Mouse (Mus musculus) cortical plate, adult 2 months (tissue): ENCODE data around the gene Rad51b. TPM values are rescaled to one million over a fixed set of nuclear protein-coding genes. Genes with fewer than 3 reads are reported as not detected.

ENCODE experiments used
- H3K27ac ChIP-seq: fragments of 200-500 bp; 2 replicates; pipeline ENCODE4 v1.5.1; 2012; ENCODE audit warnings: low read length, control low read depth, inconsistent platforms; ENCODE audit not compliant: insufficient read depth
- H3K4me1 ChIP-seq: fragments of 200-500 bp; 2 replicates; pipeline ENCODE4 v1.6.1; 2011; ENCODE audit warnings: low read length; ENCODE audit not compliant: control insufficient read depth, insufficient read depth
- H3K4me3 ChIP-seq: fragments of 200-500 bp; 2 replicates; pipeline ENCODE4 v1.5.1; 2011; ENCODE audit warnings: mild to moderate bottlenecking, low read length, control low read depth; ENCODE audit not compliant: insufficient read depth
- CTCF ChIP-seq: fragments of 200-500 bp; IDR thresholded peaks from 2 replicates; pipeline ENCODE4 v1.5.1; 2011; ENCODE audit warnings: mild to moderate bottlenecking, control low read depth, low read length; ENCODE audit not compliant: insufficient read depth; ENCODE audit errors: extremely low read depth
- POLR2A ChIP-seq: fragments of 200-500 bp; IDR thresholded peaks from 2 replicates; pipeline ENCODE4 v1.6.1; 2011; ENCODE audit warnings: mild to moderate bottlenecking, low read length, control low read depth; ENCODE audit not compliant: insufficient read depth; ENCODE audit errors: extremely low read depth
- polyA plus RNA-seq: library from polyadenylated mRNA; depleted of rRNA; stranded (reverse); fragments of >200 nt; gene quantifications from 2 replicates; pipeline ENCODE4 v1.2.3, GENCODE M21; 2012

Rad51b gene
- polyA plus RNA-seq, 1 experiment: 0.17 TPM

DNA sequence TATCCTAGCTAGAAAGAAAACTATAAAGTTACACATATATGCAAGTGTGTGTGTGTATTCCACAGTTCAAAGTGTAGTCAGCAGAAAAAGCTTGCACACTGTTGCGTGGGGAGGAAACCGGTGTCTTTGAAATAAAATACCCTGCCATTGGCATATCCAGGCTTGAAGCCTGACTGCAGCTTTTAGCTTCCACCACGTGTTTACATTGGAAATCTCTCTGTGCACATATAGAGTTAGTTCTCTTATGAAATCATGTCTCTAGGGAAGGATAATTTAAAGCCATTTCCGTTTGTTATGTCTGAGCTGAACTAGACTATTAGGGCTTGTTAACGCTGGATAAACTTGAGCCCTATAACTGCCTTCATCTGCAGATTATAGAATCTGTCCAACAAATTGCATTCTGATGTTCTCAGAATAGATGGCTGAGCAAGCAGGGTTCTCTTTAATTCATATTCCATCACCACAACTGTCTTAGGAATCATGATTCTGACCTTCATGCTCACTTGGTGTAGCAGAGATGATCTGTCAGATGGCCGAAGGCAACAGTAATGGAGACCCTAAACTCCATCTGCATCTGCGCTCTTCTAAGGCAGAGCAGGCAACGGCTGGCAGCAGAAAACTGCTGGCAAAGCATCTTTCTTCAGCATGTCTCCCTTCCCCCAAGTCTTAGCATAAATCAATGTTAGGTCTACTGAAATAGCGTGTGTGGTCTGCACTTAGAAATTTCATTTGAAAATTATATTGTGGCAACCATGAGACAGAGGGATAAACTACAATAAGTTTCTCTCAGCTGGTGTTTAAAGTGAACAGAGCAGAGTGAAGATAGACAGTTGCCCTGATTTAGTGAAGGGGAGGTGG, 410.7 kb downstream of the Rad51b start:
- peaks cover 5% of the 10 kb centered on the region for H3K4me1 ChIP-seq
- H3K27ac ChIP-seq: no peak overlapping the region
- H3K4me3 ChIP-seq: no peak overlapping the region
- TF ChIP-seq CTCF (no peak), POLR2A (no peak)

- H3K27ac ChIP-seq: no peak overlapping the region; the same call in 1 of the 2 replicates
- H3K4me1 ChIP-seq: peaks cover 5% of the 10 kb centered on the region
- H3K4me3 ChIP-seq: no peak overlapping the region
- no peak for TF ChIP-seq POLR2A
- TF ChIP-seq CTCF: no peak
These were observed 411.3 kb downstream of the Rad51b start for GRCm38 (mm10) chr12:79708423-79708733.

GRCm38 (mm10) chr12:79713286-79713685, 416.2 kb downstream of the Rad51b start:
- peaks cover 3% of the 10 kb centered on the region for H3K4me1 ChIP-seq
- TF ChIP-seq POLR2A (no peak), CTCF (no peak)
- H3K27ac ChIP-seq: no peak overlapping the region
- H3K4me3 ChIP-seq: no peak overlapping the region

- H3K4me1 ChIP-seq: peaks cover 3% of the 10 kb centered on the region; the same call in 1 of the 2 replicates
- TF ChIP-seq CTCF (no peak), POLR2A (no peak)
- H3K27ac ChIP-seq: no peak overlapping the region
These were observed 417.4 kb downstream of the Rad51b start for GRCm38 (mm10) chr12:79714484-79714883.

GRCm38 (mm10) chr12:79715506-79716345, 418.6 kb downstream of the Rad51b start:
- TF ChIP-seq CTCF (no peak), POLR2A (no peak)
- Histone ChIP-seq H3K4me1 (peaks cover 3% of the 10 kb centered on the region; the same call in 1 of the 2 replicates), H3K4me3 (no peak overlapping the region), H3K27ac (no peak overlapping the region)

More at GRCm38 (mm10) chr12:79714484-79714883, 417.4 kb downstream of the Rad51b start:
- no peak overlapping the region for H3K4me3 ChIP-seq

DNA sequence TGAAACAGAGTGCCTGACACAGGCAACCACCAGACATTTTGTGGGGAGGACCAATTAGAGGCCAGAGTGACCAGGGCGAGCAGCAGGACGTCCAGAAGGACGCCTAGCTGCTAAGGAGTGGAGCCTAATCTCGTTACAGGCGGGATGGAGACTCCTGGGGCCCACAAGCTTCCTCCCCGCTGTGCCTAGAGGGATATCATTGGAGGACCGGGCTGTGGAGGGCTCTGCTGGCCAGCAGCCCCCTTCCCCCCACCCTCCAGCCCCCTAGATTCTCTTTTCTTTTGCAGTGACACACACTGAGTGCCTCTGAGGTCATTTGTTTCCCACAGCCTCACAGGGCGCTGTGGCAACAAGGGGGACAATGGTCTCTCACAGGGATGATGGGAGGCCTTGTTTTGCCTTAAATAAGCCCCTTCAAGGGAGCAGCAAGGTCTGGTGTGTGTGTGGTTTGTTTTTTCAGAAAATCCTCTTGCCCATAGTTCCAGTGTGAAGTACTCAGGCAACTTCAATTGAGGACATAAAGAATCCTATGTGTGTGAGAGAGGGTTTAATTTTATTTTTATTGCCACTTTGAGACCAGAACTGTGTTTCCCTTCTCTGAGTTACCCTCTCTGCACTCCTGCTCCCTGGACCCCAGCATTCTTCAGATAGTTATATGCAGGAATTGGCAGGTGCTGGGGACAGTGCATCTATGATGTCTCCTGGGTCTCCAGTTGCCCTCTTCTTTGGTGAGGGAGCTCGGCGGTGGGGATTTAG, 422.2 kb downstream of the Rad51b start:
- no peak overlapping the region for H3K4me3 ChIP-seq
- TF ChIP-seq CTCF (no peak), POLR2A (no peak)
- no peak overlapping the region for H3K27ac ChIP-seq
- H3K4me1 ChIP-seq: peaks cover 3% of the 10 kb centered on the region; the same call in 1 of the 2 replicates

DNA sequence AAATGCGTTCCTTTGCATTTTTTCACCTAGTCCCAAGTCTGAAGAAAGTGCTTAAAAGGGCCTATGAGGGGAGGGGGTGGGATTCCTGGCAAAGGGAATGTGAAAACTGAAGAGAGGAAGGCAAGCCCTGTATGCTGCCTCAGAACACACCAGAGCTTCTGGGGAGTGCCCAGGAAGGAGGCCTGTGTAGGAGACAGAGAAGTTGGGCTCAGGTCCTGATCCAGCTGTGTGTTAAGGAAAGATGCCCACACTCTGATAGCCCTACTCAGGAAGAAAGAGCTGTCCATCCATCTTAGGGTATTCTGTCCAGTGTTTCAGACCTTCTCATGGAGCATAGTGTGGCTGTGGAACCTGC, 422.7 kb downstream of the Rad51b start:
- TF ChIP-seq POLR2A (no peak), CTCF (no peak)
- no peak overlapping the region for H3K27ac ChIP-seq

DNA sequence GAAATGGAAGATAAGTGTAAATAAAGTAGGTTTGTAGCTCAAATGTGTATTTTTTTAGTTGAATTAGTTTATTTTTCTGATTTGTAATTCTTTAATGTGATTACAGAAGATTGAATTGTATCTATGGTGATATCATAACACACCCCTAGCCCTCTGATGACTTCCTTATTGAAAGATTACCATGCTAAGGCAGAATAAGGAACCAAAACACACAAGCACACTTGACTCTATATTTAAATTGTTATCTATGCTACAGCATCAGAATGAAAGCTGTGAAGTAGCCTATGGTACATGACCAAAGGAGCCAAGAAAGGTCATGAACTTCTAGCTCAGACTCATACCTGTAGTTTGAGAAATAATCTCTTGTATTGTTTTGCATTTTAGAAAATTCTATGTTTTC, 427.8 kb downstream of the Rad51b start:
- TF ChIP-seq POLR2A (no peak), CTCF (no peak)
- Histone ChIP-seq H3K4me1 (no peaks in the 10 kb centered on the region), H3K27ac (no peak overlapping the region), H3K4me3 (no peak overlapping the region)

More for the DNA sequence above, 422.7 kb downstream of the Rad51b start:
- Histone ChIP-seq H3K4me1 (peaks cover 3% of the 10 kb centered on the region; the same call in 1 of the 2 replicates), H3K4me3 (no peak overlapping the region)

DNA sequence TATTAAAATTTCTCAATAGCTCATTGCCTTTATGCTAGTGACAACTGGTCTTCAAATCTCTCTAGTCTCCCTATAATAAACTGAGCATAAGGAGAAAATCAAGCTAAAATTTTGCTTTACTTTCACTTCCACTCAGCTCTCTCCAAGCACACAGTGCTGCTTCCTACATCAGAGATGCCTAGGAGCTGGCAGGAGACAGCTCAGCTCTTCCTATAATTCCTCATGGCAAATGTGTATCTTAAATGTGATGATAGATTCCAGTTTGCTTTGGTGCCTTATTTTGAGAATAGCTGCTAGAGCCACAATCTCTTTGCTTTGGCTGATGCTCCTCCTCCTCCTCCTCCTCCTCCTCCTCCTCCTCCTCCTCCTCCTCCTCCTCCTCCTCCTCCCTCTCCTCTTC, 428.6 kb downstream of the Rad51b start:
- no peak for TF ChIP-seq POLR2A
- no peak for TF ChIP-seq CTCF
- no peaks in the 10 kb centered on the region for H3K4me1 ChIP-seq
- no peak overlapping the region for H3K27ac ChIP-seq
- H3K4me3 ChIP-seq: no peak overlapping the region

- TF ChIP-seq POLR2A: no peak
- TF ChIP-seq CTCF: no peak
- no peak overlapping the region for H3K27ac ChIP-seq
- no peak overlapping the region for H3K4me3 ChIP-seq
These were observed 429.0 kb downstream of the Rad51b start for GRCm38 (mm10) chr12:79726116-79726515.

More at GRCm38 (mm10) chr12:79726116-79726515, 429.0 kb downstream of the Rad51b start:
- H3K4me1 ChIP-seq: no peaks in the 10 kb centered on the region
